Mouse (Mus musculus) regulatory T cell (primary cell): ENCODE data around the gene Hist2h2ab.
"Not testable (repeated sequence)": the region's sequence is repeated elsewhere in the genome, so short reads cannot be mapped to it uniquely, and the experiment has no call there.

ENCODE experiments used
- in situ Hi-C: fragments of 300-600 bp; cut with MboI, MseI; formaldehyde crosslinking; loops from one replicate; pipeline ENCODE4 v1.15.1; 2025; ENCODE audit warnings: high pct_unique_total_duplicates

Gene Hist2h2ab

GRCm38 (mm10) chr3:96197129-96197749 is 22.4 kb upstream of the Hist2h2ab start:
- in situ Hi-C loops: no loop called here

GRCm38 (mm10) chr3:96198181-96198580 is 21.5 kb upstream of the Hist2h2ab start:
- in situ Hi-C loops: no loop called here

- in situ Hi-C loops: not testable (repeated sequence)
These were observed 20.9 kb upstream of the Hist2h2ab start for GRCm38 (mm10) chr3:96198601-96199251.

GRCm38 (mm10) chr3:96199731-96200130 is 19.9 kb upstream of the Hist2h2ab start:
- in situ Hi-C loops: no loop called here

- in situ Hi-C loops: no loop called here
These were observed 11.8 kb upstream of the Hist2h2ab start for GRCm38 (mm10) chr3:96207819-96208218.

- in situ Hi-C loops: no loop called here
These were observed 10.4 kb upstream of the Hist2h2ab start for GRCm38 (mm10) chr3:96209242-96209641.

GRCm38 (mm10) chr3:96219191-96219641 is 449 bp upstream of the Hist2h2ab start:
- in situ Hi-C loops: no loop called here

GRCm38 (mm10) chr3:96220131-96220764 is 583 bp downstream of the Hist2h2ab start:
- in situ Hi-C loops: not testable (repeated sequence)

- in situ Hi-C loops: no loop called here
These were observed 1.3 kb downstream of the Hist2h2ab start, which contains the start of the genes Hist2h2ac and Hist2h2be for GRCm38 (mm10) chr3:96220765-96221639. Gene Hist2h2ac, minus strand, starts transcription at chr3:96220880. Gene Hist2h2be, plus strand, starts transcription at chr3:96221119.

GRCm38 (mm10) chr3:96221640-96222038 is 2.0 kb downstream of the Hist2h2ab start:
- in situ Hi-C loops: no loop called here

GRCm38 (mm10) chr3:96222774-96223173 is 3.1 kb downstream of the Hist2h2ab start:
- in situ Hi-C loops: no loop called here

GRCm38 (mm10) chr3:96225421-96225820 is 5.8 kb downstream of the Hist2h2ab start:
- in situ Hi-C loops: no loop called here

- in situ Hi-C loops: no loop called here
These were observed 7.3 kb downstream of the Hist2h2ab start for GRCm38 (mm10) chr3:96226695-96227648.

- in situ Hi-C loops: no loop called here
These were observed 9.2 kb downstream of the Hist2h2ab start for GRCm38 (mm10) chr3:96228828-96229227.

- in situ Hi-C loops: no loop called here
These were observed 10.7 kb downstream of the Hist2h2ab start for GRCm38 (mm10) chr3:96230404-96230803.

GRCm38 (mm10) chr3:96230910-96231757 is 11.5 kb downstream of the Hist2h2ab start:
- in situ Hi-C loops: no loop called here

- in situ Hi-C loops: no loop called here
These were observed 12.1 kb downstream of the Hist2h2ab start for GRCm38 (mm10) chr3:96231758-96232120.

- in situ Hi-C loops: no loop called here
These were observed 15.2 kb downstream of the Hist2h2ab start for GRCm38 (mm10) chr3:96234914-96235313.

GRCm38 (mm10) chr3:96235836-96236235 is 16.2 kb downstream of the Hist2h2ab start:
- in situ Hi-C loops: no loop called here
